Mouse (Mus musculus): ENCODE data around the gene Cd163l1.

Gene Cd163l1

GRCm38 (mm10) chr7:140217967-140218366 lies at the start of gene Cd163l1:
Gene Cd163l1 (plus strand): TSS chr7:140218267.
- DNase-seq (ENCODE audit: low read depth, low spot score) = no peak

GRCm38 (mm10) chr7:140169386-140169785 lies 48.7 kb upstream of the Cd163l1 start:
- DNase-seq (ENCODE audit: low read depth, low spot score) = no peak

GRCm38 (mm10) chr7:140170863-140171262 lies 47.2 kb upstream of the Cd163l1 start:
- DNase-seq (ENCODE audit: low read depth, low spot score) = no peak

GRCm38 (mm10) chr7:140172936-140173335 lies 45.1 kb upstream of the Cd163l1 start, which contains the start of gene Olfr523:
Gene Olfr523 (plus strand): TSS chr7:140173217.
- DNase-seq (ENCODE audit: low read depth, low spot score) = no peak

GRCm38 (mm10) chr7:140179176-140179575 lies 38.9 kb upstream of the Cd163l1 start:
- no peak for DNase-seq (ENCODE audit: low read depth, low spot score)

- DNase-seq (ENCODE audit: low read depth, low spot score) = no peak
Observed at GRCm38 (mm10) chr7:140180692-140181091, 37.4 kb upstream of the Cd163l1 start.

GRCm38 (mm10) chr7:140184206-140184605 lies 33.9 kb upstream of the Cd163l1 start:
- DNase-seq (ENCODE audit: low read depth, low spot score) = no peak

GRCm38 (mm10) chr7:140186646-140187620 lies 31.1 kb upstream of the Cd163l1 start:
- no peak for DNase-seq (ENCODE audit: low read depth, low spot score)

- DNase-seq (ENCODE audit: low read depth, low spot score) = no peak
Observed at GRCm38 (mm10) chr7:140187721-140188390, 30.2 kb upstream of the Cd163l1 start.

GRCm38 (mm10) chr7:140188391-140189328 lies 29.4 kb upstream of the Cd163l1 start:
- DNase-seq (ENCODE audit: low read depth, low spot score) = no peak

GRCm38 (mm10) chr7:140190435-140190834 lies 27.6 kb upstream of the Cd163l1 start:
- DNase-seq (ENCODE audit: low read depth, low spot score) = no peak

GRCm38 (mm10) chr7:140192445-140192844 lies 25.6 kb upstream of the Cd163l1 start:
- DNase-seq (ENCODE audit: low read depth, low spot score) = no peak

- DNase-seq (ENCODE audit: low read depth, low spot score) = no peak
Observed at GRCm38 (mm10) chr7:140192851-140193250, 25.2 kb upstream of the Cd163l1 start.

GRCm38 (mm10) chr7:140194031-140194430 lies 24.0 kb upstream of the Cd163l1 start:
- no peak for DNase-seq (ENCODE audit: low read depth, low spot score)

- no peak for DNase-seq (ENCODE audit: low read depth, low spot score)
Observed at GRCm38 (mm10) chr7:140196002-140196401, 22.1 kb upstream of the Cd163l1 start.

- no peak for DNase-seq (ENCODE audit: low read depth, low spot score)
Observed at GRCm38 (mm10) chr7:140201090-140201489, 17.0 kb upstream of the Cd163l1 start.

GRCm38 (mm10) chr7:140205864-140206263 lies 12.2 kb upstream of the Cd163l1 start, which contains the start of gene Olfr524:
Gene Olfr524 (minus strand): TSS chr7:140205964.
- no peak for DNase-seq (ENCODE audit: low read depth, low spot score)

GRCm38 (mm10) chr7:140206904-140207303 lies 11.2 kb upstream of the Cd163l1 start:
- no peak for DNase-seq (ENCODE audit: low read depth, low spot score)

- peak; percentile 3 for DNase-seq (ENCODE audit: low read depth, low spot score)
Observed at GRCm38 (mm10) chr7:140208153-140208552, 9.9 kb upstream of the Cd163l1 start.

- DNase-seq (ENCODE audit: low read depth, low spot score) = no peak
Observed at GRCm38 (mm10) chr7:140208677-140209076, 9.4 kb upstream of the Cd163l1 start.

GRCm38 (mm10) chr7:140213841-140214240 lies 4.2 kb upstream of the Cd163l1 start:
- DNase-seq (ENCODE audit: low read depth, low spot score) = no peak

Measured in skeletal muscle tissue, adult 2 months (tissue).